Mouse (Mus musculus): ENCODE data around the gene Card19. TPM values are rescaled to one million over a fixed set of nuclear protein-coding genes. Genes with fewer than 3 reads are reported as not detected.

The Card19 gene
- polyA plus RNA-seq, 1 experiment from 2014 or later = 13.2 TPM

DNA sequence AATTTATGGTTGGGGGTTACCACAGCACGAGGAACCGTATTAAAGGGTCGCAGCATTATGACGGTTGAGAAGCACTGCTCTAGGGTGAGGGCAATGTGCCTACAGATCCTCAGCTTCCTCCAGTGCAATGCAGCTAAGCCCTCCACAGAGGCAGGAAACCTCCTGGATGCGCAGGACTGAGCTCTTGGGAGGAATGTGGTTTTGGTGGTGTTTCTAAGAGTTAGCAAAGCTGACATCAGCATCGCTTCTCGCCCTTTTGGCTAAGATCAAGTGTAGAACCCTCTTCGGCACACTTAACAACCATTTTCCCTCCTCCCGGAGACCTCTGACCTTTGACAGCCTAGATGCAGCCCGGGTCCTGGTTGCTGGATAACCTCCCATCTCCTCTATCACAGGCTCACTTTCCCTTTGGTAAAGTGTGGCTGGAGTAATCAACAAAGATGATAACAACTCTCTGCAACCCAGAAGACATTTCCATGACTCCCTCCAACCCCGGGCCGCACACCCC is 31.4 kb upstream of the Card19 start:
- Histone ChIP-seq H3K36me3 (no peaks in the 10 kb centered on the region), H3K9me3 (replicated peaks) (no peaks in the 10 kb centered on the region), H3K27ac (no peak overlapping the region), H3K4me3 (replicated peaks) (peak overlapping the region; percentile 55), H3K4me1 (replicated peaks) (peaks cover 41% of the 10 kb centered on the region), H3K9ac (0 out of 2 replicates have a peak overlapping the region, but pooled peaks have one; percentile 37), H3K4me2 (peak overlapping the region; percentile 77), H3K27me3 (peaks cover 33% of the 10 kb centered on the region)
- ATAC-seq (ENCODE audit: low read depth) (no peak), DNase-seq (no peak)
- WGBS (ENCODE audit: insufficient replicate concordance) = 15% methylated on average over 12 of the region's 12 CpGs

DNA sequence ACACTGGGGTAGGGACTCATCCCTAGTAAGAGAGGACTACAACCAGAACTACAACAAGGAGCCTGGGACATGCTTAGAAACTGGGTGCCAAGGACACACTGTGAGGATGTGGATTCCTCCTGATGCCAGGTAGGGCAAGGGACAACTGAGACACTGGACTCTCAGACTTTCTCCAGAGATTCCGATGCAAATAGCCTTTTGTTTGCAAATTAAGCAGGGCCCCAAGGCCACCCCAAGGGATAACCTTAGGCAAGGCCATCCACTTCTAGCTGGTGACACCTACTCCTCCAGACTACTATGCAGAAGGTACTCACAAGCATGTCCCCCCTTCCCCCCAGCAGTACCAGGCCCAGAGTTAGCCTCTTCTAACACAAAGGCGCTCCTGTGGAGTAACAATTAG is 30.8 kb upstream of the Card19 start:
- 74% methylated on average over 2 of the region's 2 CpGs for WGBS (ENCODE audit: insufficient replicate concordance)
- ATAC-seq (ENCODE audit: low read depth) = no peak
- no peak overlapping the region for H3K4me3 ChIP-seq (replicated peaks)
- H3K36me3 ChIP-seq = no peaks in the 10 kb centered on the region
- no peak overlapping the region for H3K27ac ChIP-seq
- no peak for DNase-seq
- no peak overlapping the region for H3K9ac ChIP-seq
- H3K4me1 ChIP-seq (replicated peaks) = peaks cover 47% of the 10 kb centered on the region
- H3K4me2 ChIP-seq = no peak overlapping the region
- no peaks in the 10 kb centered on the region for H3K9me3 ChIP-seq (replicated peaks)
- peaks cover 33% of the 10 kb centered on the region for H3K27me3 ChIP-seq

GRCm38 (mm10) chr13:49246011-49246410 is 30.2 kb upstream of the Card19 start:
- WGBS (ENCODE audit: insufficient replicate concordance) = 50% methylated on average over 3 of the region's 3 CpGs
- DNase-seq = no peak

DNA sequence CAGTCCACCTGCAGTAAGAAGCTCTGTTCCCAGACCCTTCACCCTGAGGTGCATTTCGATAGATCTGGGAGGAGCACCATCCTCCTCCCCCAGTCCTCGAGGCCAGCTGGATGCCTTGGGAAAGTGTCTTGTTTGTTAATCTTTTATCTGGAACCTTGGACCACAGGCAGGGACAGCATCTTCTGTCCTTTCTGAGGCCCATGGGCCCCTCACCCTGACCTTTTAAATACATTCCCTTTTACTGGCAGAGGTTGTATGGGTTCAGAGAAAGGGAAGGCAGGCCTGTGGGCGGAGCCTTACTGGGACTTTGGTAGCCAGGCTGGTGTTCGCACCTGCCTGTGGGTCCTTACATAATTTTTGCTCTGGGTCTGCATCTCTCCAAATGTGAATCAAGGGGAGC is 29.4 kb upstream of the Card19 start:
- Histone ChIP-seq H3K4me3 (replicated peaks) (no peak overlapping the region), H3K27ac (no peak overlapping the region), H3K4me2 (no peak overlapping the region), H3K36me3 (no peaks in the 10 kb centered on the region), H3K9me3 (replicated peaks) (no peaks in the 10 kb centered on the region), H3K27me3 (peaks cover 33% of the 10 kb centered on the region), H3K9ac (no peak overlapping the region), H3K4me1 (replicated peaks) (peaks cover 49% of the 10 kb centered on the region)
- ATAC-seq (ENCODE audit: low read depth) (no peak), DNase-seq (no peak)
- WGBS (ENCODE audit: insufficient replicate concordance) = 53% methylated on average over 4 of the region's 4 CpGs

More at GRCm38 (mm10) chr13:49246011-49246410, 30.2 kb upstream of the Card19 start:
- peaks cover 47% of the 10 kb centered on the region for H3K4me1 ChIP-seq (replicated peaks)
- ATAC-seq (ENCODE audit: low read depth) = no peak
- H3K27me3 ChIP-seq = peaks cover 33% of the 10 kb centered on the region
- no peak overlapping the region for H3K4me3 ChIP-seq (replicated peaks)
- no peak overlapping the region for H3K27ac ChIP-seq
- no peaks in the 10 kb centered on the region for H3K36me3 ChIP-seq
- no peak overlapping the region for H3K9ac ChIP-seq
- H3K4me2 ChIP-seq = no peak overlapping the region
- H3K9me3 ChIP-seq (replicated peaks) = no peaks in the 10 kb centered on the region

- H3K27ac ChIP-seq = peak overlapping the region; percentile 82
- 44% methylated on average over 2 of the region's 2 CpGs for WGBS (ENCODE audit: insufficient replicate concordance)
These were observed 27.7 kb upstream of the Card19 start for GRCm38 (mm10) chr13:49243492-49243891.

DNA sequence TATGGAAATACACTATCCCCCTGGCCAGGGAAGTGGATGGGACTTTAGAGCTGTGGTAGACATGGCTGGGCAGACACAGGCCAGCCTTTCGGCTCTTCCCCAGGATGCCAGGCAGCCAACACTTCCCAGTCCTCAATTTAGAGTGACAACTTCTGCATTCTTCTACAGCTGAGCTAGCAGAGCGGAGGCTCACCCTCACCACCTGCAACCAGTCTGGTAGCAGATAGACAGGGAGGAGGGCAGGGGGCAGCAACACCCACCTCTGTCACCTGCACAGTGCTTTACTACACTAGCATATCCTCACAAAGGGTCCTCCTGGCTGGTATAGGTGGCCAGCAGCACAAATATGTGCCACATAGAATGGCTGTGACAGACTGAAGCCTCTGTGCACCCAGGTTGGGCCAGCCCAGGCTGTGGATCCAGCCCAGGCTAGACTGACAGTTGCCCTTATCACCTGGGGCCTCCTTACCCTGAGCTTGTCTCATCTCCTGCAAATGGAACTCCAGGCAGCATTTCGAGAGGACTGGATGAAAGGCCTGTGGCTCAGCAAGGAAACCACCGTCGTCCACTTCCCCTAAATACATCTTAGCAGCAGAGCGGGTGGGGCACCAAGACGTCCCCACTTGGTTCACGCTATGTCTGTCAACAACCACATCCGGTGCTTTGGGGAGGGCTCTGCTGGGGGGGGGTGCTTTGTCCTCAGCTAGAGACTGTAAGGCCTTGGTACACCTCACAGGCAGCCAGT is 26.7 kb upstream of the Card19 start:
- peak; percentile 83 for ATAC-seq (ENCODE audit: low read depth)
- peak overlapping the region; percentile 33 for H3K4me2 ChIP-seq

More at GRCm38 (mm10) chr13:49243492-49243891, 27.7 kb upstream of the Card19 start:
- Histone ChIP-seq H3K9ac (no peak overlapping the region), H3K4me2 (no peak overlapping the region), H3K4me1 (replicated peaks) (peaks cover 51% of the 10 kb centered on the region), H3K36me3 (no peaks in the 10 kb centered on the region), H3K27me3 (peaks cover 29% of the 10 kb centered on the region), H3K9me3 (replicated peaks) (no peaks in the 10 kb centered on the region), H3K4me3 (replicated peaks) (no peak overlapping the region)
- ATAC-seq (ENCODE audit: low read depth) = no peak
- no peak for DNase-seq

DNA sequence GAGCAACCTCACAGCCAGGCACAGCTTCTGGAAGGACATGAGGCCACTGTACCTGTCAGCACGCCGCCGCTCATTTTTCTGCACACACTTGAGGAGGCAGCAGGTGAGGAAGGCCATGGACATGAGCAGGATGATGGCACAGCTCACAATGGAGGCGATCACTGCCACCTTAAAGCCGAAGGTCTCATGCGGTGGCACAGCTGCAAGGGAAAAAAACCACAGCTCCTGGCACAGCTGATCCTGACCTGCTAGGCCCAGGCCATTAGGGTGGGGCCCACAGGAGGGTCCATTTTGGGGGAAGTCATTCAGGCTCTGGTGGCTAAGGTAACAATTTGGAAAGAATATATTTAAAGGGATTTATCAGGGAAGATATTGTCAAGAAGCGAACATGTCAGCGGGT is 22.9 kb upstream of the Card19 start:
- H3K27me3 ChIP-seq = no peaks in the 10 kb centered on the region
- ATAC-seq (ENCODE audit: low read depth) = no peak
- no peak overlapping the region for H3K27ac ChIP-seq
- H3K36me3 ChIP-seq = no peaks in the 10 kb centered on the region
- no peak overlapping the region for H3K4me2 ChIP-seq
- no peaks in the 10 kb centered on the region for H3K9me3 ChIP-seq (replicated peaks)
- DNase-seq = no peak
- no peak overlapping the region for H3K9ac ChIP-seq
- no peak overlapping the region for H3K4me3 ChIP-seq (replicated peaks)
- peaks cover 26% of the 10 kb centered on the region for H3K4me1 ChIP-seq (replicated peaks)
- 78% methylated on average over 8 of the region's 8 CpGs for WGBS (ENCODE audit: insufficient replicate concordance)

More for the DNA sequence above, 26.7 kb upstream of the Card19 start:
- Histone ChIP-seq H3K27me3 (peaks cover 19% of the 10 kb centered on the region), H3K4me3 (replicated peaks) (no peak overlapping the region), H3K9ac (0 out of 2 replicates have a peak overlapping the region, but pooled peaks have one; percentile 23), H3K4me1 (replicated peaks) (peaks cover 41% of the 10 kb centered on the region), H3K9me3 (replicated peaks) (no peaks in the 10 kb centered on the region), H3K36me3 (no peaks in the 10 kb centered on the region), H3K27ac (peak overlapping the region; percentile 82)
- 20% methylated on average over 9 of the region's 9 CpGs for WGBS (ENCODE audit: insufficient replicate concordance)
- peak; percentile 48 for DNase-seq

DNA sequence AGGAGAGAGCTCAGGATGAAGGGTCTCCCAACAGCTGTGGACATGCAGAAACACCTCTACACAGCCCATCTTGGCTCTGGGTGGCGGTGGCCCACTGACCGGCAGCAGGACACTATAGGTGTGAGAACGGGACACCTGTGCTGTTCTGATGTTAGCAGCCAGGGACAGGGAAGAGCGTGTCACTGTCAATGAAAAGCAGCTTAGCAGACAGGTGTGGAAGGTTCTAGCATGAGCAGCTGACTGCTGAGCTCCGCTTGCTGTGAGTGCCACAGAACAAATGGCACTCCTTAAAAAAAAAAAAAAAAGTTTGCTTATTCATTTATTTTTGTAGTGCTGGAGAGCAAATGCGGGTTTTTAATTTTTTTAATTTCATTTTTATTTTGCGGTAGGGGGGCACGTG is 21.8 kb upstream of the Card19 start:
- no peak for ATAC-seq (ENCODE audit: low read depth)
- no peaks in the 10 kb centered on the region for H3K9me3 ChIP-seq (replicated peaks)

DNA sequence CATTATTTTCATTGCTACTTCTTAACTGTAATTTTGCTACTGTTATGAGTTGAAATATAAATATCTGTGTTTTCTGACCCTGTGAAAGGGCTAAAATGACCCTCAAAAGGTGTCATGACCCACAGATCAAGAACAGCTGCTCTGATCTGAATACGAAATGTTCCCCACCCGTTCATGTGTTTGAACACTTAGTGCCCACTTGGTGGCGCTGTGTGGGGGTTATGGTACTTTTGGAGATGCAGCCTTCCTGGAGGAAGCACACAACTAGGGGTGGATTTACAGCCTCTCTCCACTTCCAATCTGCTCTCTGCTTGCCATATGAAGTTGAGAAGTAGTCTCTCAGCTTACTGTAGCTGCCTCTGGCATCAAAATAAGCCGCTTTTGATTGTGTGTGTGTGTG is 18.9 kb upstream of the Card19 start:
- no peak for DNase-seq
- Histone ChIP-seq H3K4me1 (replicated peaks) (0 out of 2 replicates have a peak, but pooled peaks cover 2% of the 10 kb centered on the region), H3K27ac (no peak overlapping the region), H3K4me3 (replicated peaks) (no peak overlapping the region), H3K36me3 (no peaks in the 10 kb centered on the region), H3K27me3 (no peaks in the 10 kb centered on the region), H3K4me2 (no peak overlapping the region), H3K9me3 (replicated peaks) (no peaks in the 10 kb centered on the region), H3K9ac (no peak overlapping the region)
- ATAC-seq (ENCODE audit: low read depth) = no peak
- WGBS (ENCODE audit: insufficient replicate concordance) = 72% methylated on average over 4 of the region's 4 CpGs

More for the DNA sequence above, 21.8 kb upstream of the Card19 start:
- Histone ChIP-seq H3K9ac (no peak overlapping the region), H3K36me3 (no peaks in the 10 kb centered on the region), H3K4me3 (replicated peaks) (no peak overlapping the region), H3K27ac (no peak overlapping the region), H3K4me2 (no peak overlapping the region), H3K27me3 (no peaks in the 10 kb centered on the region), H3K4me1 (replicated peaks) (peaks cover 15% of the 10 kb centered on the region)
- 74% methylated on average over 8 of the region's 8 CpGs for WGBS (ENCODE audit: insufficient replicate concordance)
- no peak for DNase-seq

DNA sequence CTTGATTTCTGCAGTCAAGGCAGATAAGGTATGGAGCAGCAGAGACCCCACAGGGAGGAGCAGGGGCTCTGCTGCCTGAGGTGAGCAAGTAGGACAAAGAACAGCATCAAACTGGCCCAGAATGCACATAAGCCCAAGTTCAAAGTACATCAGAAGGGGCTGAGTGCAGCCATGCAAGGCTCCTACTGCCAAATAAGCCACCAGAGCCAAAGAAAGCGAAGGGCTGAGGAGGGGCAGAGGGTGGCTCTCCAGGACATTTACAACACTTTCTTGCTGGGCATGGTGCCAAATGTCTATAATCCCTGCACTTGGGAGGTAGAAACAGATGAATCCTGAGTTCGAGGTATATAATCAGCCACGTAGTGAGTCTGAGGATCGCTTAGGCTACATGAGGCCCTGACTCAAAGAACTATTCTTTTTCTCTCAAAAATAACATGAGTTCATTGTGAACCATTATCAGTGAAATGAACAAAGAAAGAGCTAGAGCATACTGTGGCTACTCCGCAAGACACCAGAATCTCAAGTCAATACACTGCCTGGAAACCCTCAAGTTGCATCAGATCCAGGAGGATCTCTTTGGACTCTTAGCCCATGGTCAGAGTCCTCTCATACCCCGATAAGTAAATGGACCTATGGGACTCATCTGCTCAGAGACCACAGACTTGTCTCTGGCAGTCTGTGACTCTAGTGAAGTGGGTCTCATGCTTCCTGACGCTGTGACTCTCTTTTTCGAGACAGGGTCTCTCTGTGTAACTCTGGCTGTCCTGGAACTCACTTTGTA is 18.1 kb upstream of the Card19 start:
- DNase-seq (no peak), ATAC-seq (ENCODE audit: low read depth) (no peak)
- H3K27me3 ChIP-seq = no peaks in the 10 kb centered on the region
- 80% methylated on average over 8 of the region's 8 CpGs for WGBS (ENCODE audit: insufficient replicate concordance)
- H3K4me2 ChIP-seq = no peak overlapping the region
- H3K9me3 ChIP-seq (replicated peaks) = no peaks in the 10 kb centered on the region
- 0 out of 2 replicates have a peak, but pooled peaks cover 2% of the 10 kb centered on the region for H3K4me1 ChIP-seq (replicated peaks)
- no peak overlapping the region for H3K9ac ChIP-seq
- no peak overlapping the region for H3K4me3 ChIP-seq (replicated peaks)
- H3K27ac ChIP-seq = no peak overlapping the region
- H3K36me3 ChIP-seq = no peaks in the 10 kb centered on the region

DNA sequence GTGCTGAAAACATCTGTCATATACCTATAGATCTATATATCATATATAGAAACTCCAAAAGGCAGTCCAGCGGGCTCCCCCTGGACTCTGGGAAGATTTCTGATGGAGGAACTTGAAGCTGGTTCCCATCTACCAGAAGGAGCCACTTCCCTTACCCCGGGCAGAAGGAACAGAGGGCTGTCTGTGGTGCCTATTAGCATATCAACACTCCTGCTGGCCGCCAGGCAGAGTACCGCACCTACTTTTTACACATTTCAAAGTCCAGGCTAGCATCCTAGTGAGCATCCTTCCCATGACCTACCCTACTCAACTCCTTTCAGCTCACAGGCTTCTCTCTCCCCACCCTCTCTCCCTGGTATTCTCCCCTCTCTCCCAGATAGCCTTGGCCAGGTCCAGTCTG is 9.8 kb upstream of the Card19 start:
- H3K9ac ChIP-seq = no peak overlapping the region
- H3K27ac ChIP-seq = no peak overlapping the region
- ATAC-seq (ENCODE audit: low read depth) (no peak), DNase-seq (no peak)
- no peak overlapping the region for H3K4me3 ChIP-seq (replicated peaks)
- H3K9me3 ChIP-seq (replicated peaks) = no peaks in the 10 kb centered on the region
- H3K36me3 ChIP-seq = no peaks in the 10 kb centered on the region
- no peak overlapping the region for H3K4me2 ChIP-seq
- H3K4me1 ChIP-seq (replicated peaks) = 0 out of 2 replicates have a peak, but pooled peaks cover 5% of the 10 kb centered on the region
- 42% methylated on average over 4 of the region's 4 CpGs for WGBS (ENCODE audit: insufficient replicate concordance)
- peaks cover 10% of the 10 kb centered on the region; the same call in 1 of the 2 replicates for H3K27me3 ChIP-seq

Measured in liver, embryonic 13.5 days (tissue).